Comparison of ENCODE assay signal across 8 mouse cellular contexts in the genomic region with DNA sequence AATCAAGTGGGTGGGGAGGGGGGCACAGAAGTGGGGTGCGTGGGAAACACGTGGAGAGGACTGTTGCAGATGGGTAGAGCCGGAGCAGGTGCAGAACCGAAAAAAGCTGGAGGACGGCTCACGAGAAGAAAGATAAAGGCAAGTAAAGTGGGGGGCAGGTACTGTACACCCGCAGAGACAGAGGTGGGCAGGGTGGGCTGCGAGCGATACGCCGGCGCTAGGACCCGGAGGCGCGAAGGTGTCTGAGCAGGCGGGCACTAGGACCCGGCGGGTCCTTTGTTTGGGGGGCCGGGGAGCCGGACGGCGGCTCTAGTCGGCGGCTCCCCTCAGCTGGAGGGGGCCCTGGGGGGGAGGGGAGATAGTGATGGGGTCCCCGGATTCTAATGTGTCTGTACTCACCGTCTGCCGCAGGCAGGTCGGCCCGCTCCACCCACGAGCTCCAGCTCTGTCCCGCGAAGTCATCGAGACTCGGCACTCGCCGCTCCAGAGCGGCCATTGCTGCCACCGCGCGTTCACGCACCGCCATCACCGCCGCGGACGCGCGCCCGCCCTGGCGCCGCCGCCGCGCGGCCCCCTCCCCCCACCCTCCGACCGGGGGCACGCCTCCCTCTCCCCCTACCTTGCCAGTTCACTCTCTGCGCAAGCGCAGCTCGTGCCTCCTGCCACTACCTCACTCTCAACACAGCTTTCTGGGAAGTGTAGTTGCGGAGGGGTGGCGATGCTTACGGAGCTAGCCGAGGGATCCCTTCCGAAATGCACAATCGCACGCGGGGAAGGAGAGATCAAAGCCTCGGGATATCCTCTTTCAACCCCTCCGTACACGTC. TPM values are rescaled to one million over a fixed set of nuclear protein-coding genes. Genes with fewer than 3 reads are reported as not detected.
DNase-seq lines count a peak whose midpoint lies in the region; ATAC-seq lines count a peak whose summit lies in the region.

No protein-coding gene starts in this region.

- peaks cover 32% of the 10 kb centered on the region for H3K4me1 ChIP-seq in forebrain, embryonic 14.5 days (ENCODE audit: control insufficient read depth, insufficient read depth, low read length)
- peaks cover 36% of the 10 kb centered on the region for H3K4me1 ChIP-seq in neural tube, embryonic 15.5 days

- H3K27ac ChIP-seq in forebrain, embryonic 14.5 days (ENCODE audit: low read depth, low read length), result peak overlapping the region; percentile 97
- peak overlapping the region; percentile 98 for H3K27ac ChIP-seq in neural tube, embryonic 15.5 days (replicated peaks)

- H3K27me3 ChIP-seq in forebrain, embryonic 14.5 days (replicated peaks; ENCODE audit: control insufficient read depth, insufficient read depth, low read length), result no peaks in the 10 kb centered on the region
- no peaks in the 10 kb centered on the region for H3K27me3 ChIP-seq in neural tube, embryonic 15.5 days (replicated peaks)

- ATAC-seq in forebrain, embryonic 14.5 days, result peak; percentile 94
- peak; percentile 95 for ATAC-seq in neural tube, embryonic 15.5 days (ENCODE audit: low FRiP score)

- H3K9me3 ChIP-seq in forebrain, embryonic 14.5 days (replicated peaks; ENCODE audit: control insufficient read depth, low read length), result no peaks in the 10 kb centered on the region
- H3K9me3 ChIP-seq in neural tube, embryonic 15.5 days (replicated peaks), result no peaks in the 10 kb centered on the region

- peaks cover 31% of the 10 kb centered on the region for H3K36me3 ChIP-seq in forebrain, embryonic 14.5 days (ENCODE audit: control insufficient read depth, insufficient read depth, low read length)
- peaks cover 25% of the 10 kb centered on the region for H3K36me3 ChIP-seq in neural tube, embryonic 15.5 days

- H3K9ac ChIP-seq in forebrain, embryonic 14.5 days (ENCODE audit: low read length), result peak overlapping the region; percentile 82
- peak overlapping the region; percentile 76 for H3K9ac ChIP-seq in neural tube, embryonic 15.5 days (replicated peaks)

- peak overlapping the region; percentile 87 for H3K4me2 ChIP-seq in forebrain, embryonic 14.5 days (ENCODE audit: low read length)
- H3K4me2 ChIP-seq in neural tube, embryonic 15.5 days, result peak overlapping the region; percentile 90

- intact Hi-C loops in heart, postnatal 14 days (cut with DNase I), result loop anchor here (5.0 kb wide), 1 partner anchor 47 kb away; a partner anchor contains a TSS

- DNase-seq in ES-CJ7 (ENCODE audit: low read depth, low spot score), result peak; percentile 98
- DNase-seq in cerebellum, adult 11 months, result peak; percentile 94
- DNase-seq in forebrain, embryonic 14.5 days (ENCODE audit: low spot score), result peak; percentile 99
- peak; percentile 93 to 94 for DNase-seq in heart, postnatal 14 days
- peak; percentile 94 for DNase-seq in layer of hippocampus, adult 11-12 months (ENCODE audit: low spot score)
- DNase-seq in lung, adult 18-20 months, result peak; percentile 94 to 95
- peak; percentile 93 for DNase-seq in testis, postnatal 14 days (ENCODE audit: low spot score)

- WGBS in forebrain, embryonic 14.5 days, result under 1% methylated on average over 67 of the region's 72 CpGs
- WGBS in neural tube, embryonic 15.5 days, result under 1% methylated on average over 71 of the region's 72 CpGs

- peak overlapping the region; percentile 64 for H3K4me3 ChIP-seq in forebrain, embryonic 14.5 days (ENCODE audit: low read depth, low read length)
- peak overlapping the region; percentile 62 for H3K4me3 ChIP-seq in neural tube, embryonic 15.5 days (replicated peaks)

RNA-seq across cellular contexts. Expression of a gene that starts 0.6 kb away (rescaled TPM):
- polyA plus RNA-seq in forebrain, embryonic 14.5 days (2014; fragmentation: Nextera tagmentation; extraction: Ambion mirVana), result 24.1 and 30.1 TPM in 2 replicates
- total RNA-seq in heart, postnatal 14 days (2021), result 1 to 10 TPM; 2.9 to 3.0 TPM
- 18.4 and 21.2 TPM in 2 replicates for polyA plus RNA-seq in neural tube, embryonic 15.5 days (2015; fragmentation: Nextera tagmentation; extraction: Ambion mirVana)

RNA-seq across cellular contexts. Expression of a gene that starts 9.1 kb away (rescaled TPM):
- polyA plus RNA-seq in forebrain, embryonic 14.5 days (2014; fragmentation: Nextera tagmentation; extraction: Ambion mirVana), result 2.4 and 2.9 TPM in 2 replicates
- total RNA-seq in heart, postnatal 14 days (2021), result 1 to 10 TPM; 5.0 to 5.1 TPM
- polyA plus RNA-seq in neural tube, embryonic 15.5 days (2015; fragmentation: Nextera tagmentation; extraction: Ambion mirVana), result 3.1 TPM in 2 replicates

RNA-seq across cellular contexts. Expression of a gene that starts 16.3 kb away (rescaled TPM):
- 1.5 and 1.8 TPM in 2 replicates for polyA plus RNA-seq in forebrain, embryonic 14.5 days (2014; fragmentation: Nextera tagmentation; extraction: Ambion mirVana)
- under 1 TPM; 0.36 to 0.46 TPM for total RNA-seq in heart, postnatal 14 days (2021)
- 0.38 and 0.52 TPM in 2 replicates for polyA plus RNA-seq in neural tube, embryonic 15.5 days (2015; fragmentation: Nextera tagmentation; extraction: Ambion mirVana)

RNA-seq across cellular contexts. Expression of a gene that starts 24.0 kb away (rescaled TPM):
- 4.8 and 6.5 TPM in 2 replicates for polyA plus RNA-seq in forebrain, embryonic 14.5 days (2014; fragmentation: Nextera tagmentation; extraction: Ambion mirVana)
- 10 to 100 TPM in 1 of 2 experiments, 1 to 10 TPM in 1; 9.0 to 10.1 TPM for total RNA-seq in heart, postnatal 14 days (2021)
- 10.2 and 14.4 TPM in 2 replicates for polyA plus RNA-seq in neural tube, embryonic 15.5 days (2015; fragmentation: Nextera tagmentation; extraction: Ambion mirVana)

RNA-seq across cellular contexts. Expression of a gene that starts 46.6 kb away (rescaled TPM):
- polyA plus RNA-seq in forebrain, embryonic 14.5 days (2014; fragmentation: Nextera tagmentation; extraction: Ambion mirVana), result 295 and 324 TPM in 2 replicates
- 10 to 100 TPM; 58.9 to 62.4 TPM for total RNA-seq in heart, postnatal 14 days (2021)
- polyA plus RNA-seq in neural tube, embryonic 15.5 days (2015; fragmentation: Nextera tagmentation; extraction: Ambion mirVana), result 239 and 254 TPM in 2 replicates

Comparison
In these comparisons a context has a peak if more than half of its experiments do, and no peak if none do; other contexts are left out.
1. Peak in every context shown above with its lines: DNase-seq, ATAC-seq, H3K4me3 ChIP-seq and H3K27ac ChIP-seq.